Mouse (Mus musculus) intestine, embryonic 16.5 days (tissue): ENCODE results near the gene Rgs16. TPM values are rescaled to one million over a fixed set of nuclear protein-coding genes. Genes with fewer than 3 reads are reported as not detected.

Source experiments
- ATAC-seq: fragments of 200-750 bp; cut with Nextera tagmentation; 2 replicates; pipeline ENCODE4 v1.8.0; 2017; ENCODE audit warnings: moderate TSS enrichment, moderate library complexity
- H3K27ac ChIP-seq: fragments of 300-500 bp; sonication (generic); 2 replicates; pipeline ENCODE4 v1.5.1; 2014; ENCODE audit warnings: mild to moderate bottlenecking, low read length
- H3K27me3 ChIP-seq: fragments of 300-500 bp; sonication (generic); replicated peaks from 2 replicates; pipeline ENCODE4 v1.6.1; 2014; ENCODE audit warnings: low read length, control low read depth, mixed read lengths; ENCODE audit not compliant: control insufficient read depth, insufficient read depth
- H3K36me3 ChIP-seq: fragments of 300-500 bp; sonication (generic); 2 replicates; pipeline ENCODE4 v1.6.1; 2014; ENCODE audit warnings: low read length, control low read depth; ENCODE audit not compliant: control insufficient read depth, insufficient read depth
- H3K4me1 ChIP-seq: fragments of 300-500 bp; sonication (generic); 2 replicates; pipeline ENCODE4 v1.6.1; 2014; ENCODE audit warnings: low read length, control low read depth, mixed read lengths; ENCODE audit not compliant: control insufficient read depth, insufficient read depth
- H3K4me2 ChIP-seq: fragments of 300-500 bp; sonication (generic); 2 replicates; pipeline ENCODE4 v1.6.1; 2014; ENCODE audit warnings: low read depth, low read length, control low read depth
- H3K4me3 ChIP-seq: fragments of 300-500 bp; sonication (generic); 2 replicates; pipeline ENCODE4 v1.5.1; 2014; ENCODE audit warnings: mild to moderate bottlenecking, low read length
- H3K9ac ChIP-seq: fragments of 300-500 bp; sonication (generic); 2 replicates; pipeline ENCODE4 v1.6.1; 2014; ENCODE audit warnings: low read depth, low read length
- H3K9me3 ChIP-seq: fragments of 300-500 bp; sonication (generic); 2 replicates; pipeline ENCODE4 v1.6.1; 2016; ENCODE audit warnings: low read length, control low read depth; ENCODE audit not compliant: control insufficient read depth
- WGBS: fragments of 180-500 bp; shearing (Covaris S2); extraction: QIAGEN DNeasy Blood & Tissue Kit; methylation state at CpG from one replicate; pipeline ENCODE4 v1.1.7; 2014; 5-methylcytosine and 5-hydroxymethylcytosine counted together
- polyA plus RNA-seq: library from polyadenylated mRNA; unstranded; fragments of >200 nt; fragmentation: Nextera tagmentation; extraction: Ambion mirVana; gene quantifications from 2 replicates; pipeline ENCODE4 v1.2.1, GENCODE M21; 2015

Rgs16 gene
- polyA plus RNA-seq, 1 experiment from 2014 or later, result 5.3 TPM

DNA sequence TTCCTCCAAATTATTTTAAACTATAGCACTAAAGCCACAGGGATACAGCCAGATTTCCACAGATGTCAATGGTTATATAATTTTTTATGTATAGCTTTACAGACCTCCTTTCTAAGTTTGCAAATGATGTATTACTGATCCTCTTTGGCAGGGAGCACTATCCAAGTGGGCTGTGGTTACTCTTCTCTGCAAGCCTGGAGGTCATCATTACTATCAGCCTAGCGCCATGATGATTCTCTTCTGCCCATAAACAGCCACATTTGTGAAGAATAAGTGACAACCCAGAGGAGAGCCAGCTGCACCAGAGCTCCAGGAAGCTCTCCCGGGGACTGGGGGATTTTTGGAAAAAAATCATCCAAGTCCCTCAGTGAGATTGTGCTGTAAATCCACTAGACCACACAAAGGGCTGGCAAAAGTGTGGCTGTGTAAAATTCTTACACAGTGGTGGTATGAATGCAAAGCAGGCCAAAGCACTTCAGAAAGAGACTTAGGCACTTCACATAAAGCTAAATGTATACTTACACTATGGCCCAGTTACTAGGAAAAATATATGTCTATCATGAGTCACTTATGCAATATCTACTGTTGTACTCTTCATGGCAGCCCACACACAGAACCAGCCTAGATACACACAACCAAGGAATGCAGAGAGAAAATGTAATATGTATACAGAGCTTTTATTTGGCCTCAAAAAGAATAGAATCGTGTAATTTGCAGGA is 28.4 kb upstream of the Rgs16 start:
- ATAC-seq, result peak; percentile 88
- H3K9me3 ChIP-seq, result no peaks in the 10 kb centered on the region

DNA sequence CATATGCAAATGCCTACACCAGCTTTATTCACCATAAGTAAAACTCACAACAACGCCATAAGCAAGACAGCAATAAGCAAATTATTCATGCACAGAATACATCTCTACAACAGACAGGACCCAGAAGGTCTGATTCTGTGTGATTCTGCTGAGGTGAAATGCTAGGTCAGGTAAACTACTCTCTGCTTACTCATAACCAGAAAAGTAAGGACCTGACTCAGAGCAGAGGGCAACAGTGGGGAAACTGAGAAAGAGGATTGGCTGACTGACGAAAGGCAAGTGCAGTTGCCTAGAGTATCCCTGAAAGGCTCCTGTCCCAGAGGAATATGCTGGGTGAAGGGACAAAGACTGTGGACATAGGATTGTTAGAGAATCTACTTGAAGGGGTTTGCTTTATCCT is 27.5 kb upstream of the Rgs16 start:
- 0 out of 2 replicates have a peak, but pooled peaks cover 4% of the 10 kb centered on the region for H3K4me1 ChIP-seq
- no peaks in the 10 kb centered on the region for H3K27me3 ChIP-seq
- no peak overlapping the region for H3K4me2 ChIP-seq
- H3K36me3 ChIP-seq, result no peaks in the 10 kb centered on the region
- H3K27ac ChIP-seq, result no peak overlapping the region
- no peak overlapping the region for H3K4me3 ChIP-seq
- no peak for ATAC-seq
- WGBS, result 93% methylated on average over 2 of the region's 2 CpGs
- no peak overlapping the region for H3K9ac ChIP-seq
- no peaks in the 10 kb centered on the region for H3K9me3 ChIP-seq

More for the DNA sequence above, 28.4 kb upstream of the Rgs16 start:
- no peak overlapping the region for H3K27ac ChIP-seq
- H3K4me3 ChIP-seq, result no peak overlapping the region
- H3K36me3 ChIP-seq, result no peaks in the 10 kb centered on the region
- H3K9ac ChIP-seq, result no peak overlapping the region
- no peaks in the 10 kb centered on the region for H3K27me3 ChIP-seq
- 49% methylated on average over 3 of the region's 3 CpGs for WGBS
- no peak overlapping the region for H3K4me2 ChIP-seq
- 0 out of 2 replicates have a peak, but pooled peaks cover 4% of the 10 kb centered on the region for H3K4me1 ChIP-seq

DNA sequence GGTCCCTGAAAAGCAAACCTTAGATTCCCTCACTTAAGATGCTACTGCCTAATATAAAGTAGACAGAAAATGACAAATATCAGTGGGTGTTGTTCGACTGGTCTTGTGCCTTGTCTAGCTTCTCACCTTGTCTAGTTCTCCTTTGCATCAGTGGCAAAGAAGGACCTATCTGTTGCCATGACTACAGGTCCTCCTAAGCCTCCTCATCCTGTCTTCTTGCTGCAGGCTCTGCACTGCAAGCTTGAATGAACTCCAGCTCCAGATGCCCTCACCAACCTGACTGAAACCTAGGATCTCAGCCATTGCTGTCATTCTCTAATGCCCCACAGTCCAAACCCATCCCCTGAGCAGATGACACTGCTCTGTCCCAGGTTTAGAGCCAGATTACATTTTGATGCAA is 22.2 kb upstream of the Rgs16 start:
- H3K36me3 ChIP-seq, result no peaks in the 10 kb centered on the region
- no peak overlapping the region for H3K27ac ChIP-seq
- H3K9ac ChIP-seq, result no peak overlapping the region
- no peaks in the 10 kb centered on the region for H3K9me3 ChIP-seq
- H3K27me3 ChIP-seq, result no peaks in the 10 kb centered on the region
- ATAC-seq, result no peak
- H3K4me1 ChIP-seq, result no peaks in the 10 kb centered on the region
- no peak overlapping the region for H3K4me3 ChIP-seq
- H3K4me2 ChIP-seq, result no peak overlapping the region
- WGBS, result 88% methylated on average over 1 of the region's 1 CpGs

DNA sequence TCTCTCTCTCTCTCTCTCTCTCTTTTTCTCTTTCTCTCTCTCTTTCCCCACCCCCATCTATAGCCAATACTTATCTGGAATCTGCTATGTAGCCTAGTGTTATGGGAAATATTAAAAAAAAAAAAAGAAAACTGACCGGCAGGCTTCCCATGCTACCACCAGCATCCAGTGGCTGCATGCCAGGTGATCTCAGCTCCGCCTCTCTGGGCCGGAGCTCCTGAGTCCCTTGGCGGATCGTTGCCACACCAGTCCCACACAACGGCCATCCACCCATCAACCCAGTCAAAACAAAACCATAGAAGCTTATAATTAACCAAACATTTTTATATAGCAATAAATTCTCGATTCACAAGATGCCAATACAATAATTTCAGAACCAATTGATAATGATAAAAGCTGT is 19.2 kb upstream of the Rgs16 start:
- no peaks in the 10 kb centered on the region for H3K4me1 ChIP-seq
- H3K4me2 ChIP-seq, result no peak overlapping the region
- no peaks in the 10 kb centered on the region for H3K9me3 ChIP-seq
- 74% methylated on average over 7 of the region's 7 CpGs for WGBS
- H3K27me3 ChIP-seq, result no peaks in the 10 kb centered on the region
- no peak overlapping the region for H3K4me3 ChIP-seq
- no peaks in the 10 kb centered on the region for H3K36me3 ChIP-seq
- no peak overlapping the region for H3K27ac ChIP-seq
- no peak for ATAC-seq
- H3K9ac ChIP-seq, result no peak overlapping the region

DNA sequence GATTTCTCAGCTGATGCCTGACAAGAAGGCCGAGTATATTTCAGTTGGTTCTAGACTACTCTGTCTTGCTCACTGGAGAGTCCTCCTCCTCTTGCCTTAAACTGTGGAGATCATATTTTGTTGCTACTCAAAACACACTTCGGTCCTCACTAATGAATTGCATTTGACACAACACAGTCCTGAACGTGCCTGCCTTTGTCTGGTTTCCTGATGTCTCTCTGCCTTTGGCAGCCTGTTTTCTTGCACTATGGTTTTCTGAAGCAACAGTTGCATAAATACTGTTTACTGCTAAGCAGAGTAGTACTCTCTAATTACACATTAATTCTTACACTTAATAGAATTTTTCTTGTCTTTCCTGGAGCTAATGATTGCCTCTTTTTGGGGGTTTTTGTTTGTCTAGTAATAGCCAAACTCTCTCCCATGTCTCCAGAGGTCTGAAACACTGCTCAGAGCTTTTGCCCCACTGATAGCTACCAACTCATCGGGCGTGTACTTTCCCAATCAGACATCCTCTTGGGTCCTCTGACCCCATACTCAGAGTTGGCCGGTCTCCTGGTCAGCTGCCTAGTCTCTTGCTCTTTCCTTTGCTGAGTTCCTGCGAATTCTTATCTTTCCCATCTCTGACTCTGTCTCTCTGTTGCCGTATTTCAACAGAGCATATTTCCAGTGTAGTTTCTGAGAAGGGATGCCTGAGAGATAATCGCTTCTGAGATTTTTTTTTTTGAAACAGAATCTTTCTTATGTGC is 18.4 kb upstream of the Rgs16 start:
- H3K9ac ChIP-seq, result no peak overlapping the region
- no peaks in the 10 kb centered on the region for H3K27me3 ChIP-seq
- no peak overlapping the region for H3K4me2 ChIP-seq
- no peak for ATAC-seq
- H3K4me3 ChIP-seq, result no peak overlapping the region
- no peaks in the 10 kb centered on the region for H3K9me3 ChIP-seq
- H3K4me1 ChIP-seq, result no peaks in the 10 kb centered on the region
- no peaks in the 10 kb centered on the region for H3K36me3 ChIP-seq
- WGBS, result 74% methylated on average over 9 of the region's 9 CpGs
- H3K27ac ChIP-seq, result no peak overlapping the region

DNA sequence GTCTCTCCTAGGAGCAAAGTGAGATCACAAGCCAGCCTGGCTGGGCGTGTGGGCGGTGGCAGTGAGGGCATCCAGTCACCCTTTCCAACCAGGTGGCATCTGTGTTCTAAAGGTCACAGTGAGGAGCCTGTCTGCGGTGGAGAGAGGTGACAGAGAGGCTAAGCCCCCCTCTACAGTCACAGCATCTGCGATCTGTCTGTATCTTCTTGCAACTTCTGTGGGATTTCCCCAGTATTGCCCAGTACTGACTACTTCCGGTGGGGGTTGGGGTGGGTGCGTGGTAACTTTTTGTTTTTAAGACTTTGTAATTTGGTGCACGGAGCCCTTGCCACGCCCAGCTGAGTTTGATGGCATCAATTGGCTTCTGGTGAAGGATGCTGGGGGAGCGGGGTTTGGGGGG is 16.7 kb upstream of the Rgs16 start:
- Histone ChIP-seq H3K36me3 (no peaks in the 10 kb centered on the region), H3K4me1 (no peaks in the 10 kb centered on the region), H3K4me2 (no peak overlapping the region), H3K27ac (no peak overlapping the region), H3K9ac (no peak overlapping the region), H3K27me3 (no peaks in the 10 kb centered on the region), H3K4me3 (no peak overlapping the region), H3K9me3 (no peaks in the 10 kb centered on the region)
- 79% methylated on average over 9 of the region's 9 CpGs for WGBS
- ATAC-seq, result no peak

DNA sequence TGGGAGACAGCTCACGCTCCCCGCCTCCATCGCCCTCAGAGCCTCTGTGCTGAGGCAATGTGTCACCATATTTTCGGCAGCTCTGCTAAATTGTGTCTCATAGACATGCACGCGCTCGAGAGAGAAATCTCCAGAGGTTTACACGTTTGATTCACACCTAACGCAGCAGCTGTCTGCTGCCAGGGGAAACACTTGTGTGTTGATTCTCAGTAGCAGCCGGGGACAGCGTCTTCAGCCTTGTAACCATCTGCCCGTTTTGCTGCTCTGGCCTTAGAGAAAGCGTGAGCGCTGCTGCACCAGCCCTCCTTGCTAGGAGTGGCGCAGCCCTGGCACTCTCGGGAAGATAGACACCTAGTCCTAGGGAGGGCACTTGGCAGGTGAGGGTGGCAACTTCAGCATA is 13.5 kb upstream of the Rgs16 start:
- Histone ChIP-seq H3K27ac (no peak overlapping the region), H3K9ac (no peak overlapping the region), H3K4me1 (no peaks in the 10 kb centered on the region), H3K36me3 (no peaks in the 10 kb centered on the region), H3K4me3 (no peak overlapping the region), H3K27me3 (no peaks in the 10 kb centered on the region), H3K4me2 (no peak overlapping the region), H3K9me3 (no peaks in the 10 kb centered on the region)
- no peak for ATAC-seq
- WGBS, result 85% methylated on average over 16 of the region's 16 CpGs

DNA sequence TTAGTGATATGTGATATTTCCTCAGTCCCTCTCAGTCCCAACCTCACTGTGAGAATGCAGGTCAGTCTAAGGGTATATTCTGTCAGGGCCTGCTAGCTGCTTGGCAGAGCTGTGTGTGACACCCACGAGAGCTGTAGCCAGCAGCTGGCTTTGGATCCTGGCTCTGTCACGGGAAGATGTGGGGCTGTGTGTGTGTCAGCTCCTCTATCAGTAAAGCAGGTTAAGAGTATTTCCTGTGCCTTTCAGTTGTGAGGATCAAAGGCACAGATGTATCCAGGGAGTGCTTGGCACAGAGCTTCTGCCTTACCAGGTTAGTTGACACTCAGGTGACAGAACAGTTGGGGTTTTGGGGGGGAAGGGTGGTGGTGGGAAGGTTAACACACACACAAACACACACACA is 10.3 kb upstream of the Rgs16 start:
- no peak overlapping the region for H3K4me3 ChIP-seq
- ATAC-seq, result no peak
- H3K27me3 ChIP-seq, result no peaks in the 10 kb centered on the region
- H3K9me3 ChIP-seq, result no peaks in the 10 kb centered on the region
- H3K27ac ChIP-seq, result no peak overlapping the region
- no peaks in the 10 kb centered on the region; the same call in 1 of the 2 replicates for H3K4me1 ChIP-seq
- H3K36me3 ChIP-seq, result no peaks in the 10 kb centered on the region
- no peak overlapping the region for H3K9ac ChIP-seq
- WGBS, result 71% methylated on average over 2 of the region's 2 CpGs
- H3K4me2 ChIP-seq, result no peak overlapping the region

DNA sequence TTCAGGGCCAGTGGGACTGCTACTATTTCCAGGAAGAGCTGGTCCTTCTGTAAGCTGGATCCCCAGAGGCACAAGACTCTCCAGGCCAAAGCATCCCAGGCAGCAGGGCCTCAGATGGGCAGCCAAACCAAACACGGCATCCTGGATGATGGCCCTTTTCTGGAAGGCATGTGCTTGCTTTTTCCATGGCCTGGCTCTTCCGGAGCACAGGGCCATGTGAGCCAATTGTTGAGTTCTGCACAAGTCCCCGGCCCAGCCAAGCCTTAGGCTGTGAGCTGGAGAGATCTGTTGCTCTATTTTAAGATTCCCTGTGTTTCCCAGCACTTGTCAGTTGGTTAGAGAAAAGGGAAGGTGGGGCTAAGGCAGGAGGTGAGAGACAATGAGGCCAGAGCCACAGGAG is 9.5 kb upstream of the Rgs16 start:
- Histone ChIP-seq H3K9me3 (no peaks in the 10 kb centered on the region), H3K4me3 (no peak overlapping the region), H3K9ac (no peak overlapping the region), H3K4me1 (no peaks in the 10 kb centered on the region; the same call in 1 of the 2 replicates), H3K27me3 (no peaks in the 10 kb centered on the region), H3K36me3 (no peaks in the 10 kb centered on the region), H3K4me2 (no peak overlapping the region), H3K27ac (no peak overlapping the region)
- ATAC-seq, result no peak
- 58% methylated on average over 3 of the region's 3 CpGs for WGBS
